Mouse (Mus musculus): ENCODE results near the gene Fgfr2.

The Fgfr2 gene

DNA sequence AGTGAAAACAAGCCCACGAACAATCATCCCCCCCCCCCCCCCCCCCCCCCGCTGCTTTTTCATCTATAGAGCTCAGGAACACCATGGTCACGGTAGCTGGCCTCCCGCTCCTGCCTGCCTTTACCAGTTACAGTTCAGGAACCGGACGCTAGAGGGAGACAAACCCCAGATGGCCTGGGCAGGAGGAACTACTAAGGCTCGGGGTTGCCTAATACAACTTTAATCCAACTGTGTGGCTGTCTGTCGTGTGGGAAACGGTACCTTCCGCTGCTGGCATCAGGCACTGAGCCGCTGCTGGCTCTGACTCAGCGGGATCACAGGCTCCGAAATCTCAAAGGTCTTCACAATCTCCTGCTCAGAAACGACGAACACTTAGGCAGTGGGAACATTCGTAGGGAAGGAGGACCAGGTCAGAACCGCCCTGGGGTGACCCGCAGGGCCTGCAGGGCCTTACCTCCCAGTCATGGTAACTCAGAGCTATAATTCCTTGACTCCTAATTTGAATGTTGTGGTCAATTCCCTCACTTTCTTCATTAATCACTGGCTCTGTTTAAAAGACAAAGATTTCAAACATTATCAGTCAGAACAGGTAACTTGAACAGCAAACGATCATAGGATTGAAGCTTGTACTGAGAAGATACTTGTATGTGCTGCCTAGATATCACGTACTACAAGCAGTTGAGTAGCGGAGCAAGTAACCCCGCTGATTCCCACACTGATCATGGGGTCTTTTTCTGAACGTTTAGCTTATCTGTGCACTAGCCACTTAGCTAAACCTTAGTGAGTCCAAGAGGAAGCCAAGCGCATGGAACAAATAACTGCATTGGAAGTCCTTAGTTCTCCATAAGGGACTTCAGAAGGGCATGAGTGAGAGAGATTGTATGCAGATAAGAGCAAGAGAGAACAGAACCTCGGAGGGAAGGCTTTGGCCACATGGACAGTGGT is 2589.6 kb downstream of the Fgfr2 start:
- in situ Hi-C loops (cut with MboI; ENCODE audit: unreplicated experiment in 2 of 2) = loop anchor here (5.0 to 25.0 kb wide), 4 partner anchors 229 to 1029 kb away; partner anchors contain the start of genes 2310057M21Rik (in 1 of the 2), Bub3 (in 1 of the 2), Plekha1 (in 1 of the 2) and Pstk (in 1 of the 2)

DNA sequence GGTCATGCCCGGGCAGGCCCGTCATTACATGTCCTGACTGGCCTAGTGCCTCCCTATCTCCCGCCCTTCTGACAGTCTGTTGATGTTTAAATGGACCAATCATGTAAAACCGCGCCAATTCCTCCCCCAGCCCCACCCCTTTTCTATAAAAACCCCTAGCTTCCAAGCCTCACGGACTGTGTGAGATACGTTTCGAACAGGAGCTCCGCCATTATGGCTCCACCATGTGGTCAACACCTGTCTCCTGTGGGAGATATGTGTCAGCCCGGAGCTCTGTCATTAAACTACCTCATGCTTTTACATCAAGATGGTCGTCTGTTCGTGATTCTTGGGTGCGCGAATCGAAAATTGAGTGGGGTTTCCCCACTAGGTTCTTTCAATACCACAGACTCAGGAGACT is 2592.0 kb downstream of the Fgfr2 start:
- in situ Hi-C loops (cut with MboI; ENCODE audit: unreplicated experiment in 2 of 2) = loop anchor here (5.0 to 25.0 kb wide), 4 partner anchors 231 to 1031 kb away; partner anchors contain the start of genes 2310057M21Rik (in 1 of the 2), Bub3 (in 1 of the 2), Plekha1 (in 1 of the 2) and Pstk (in 1 of the 2)

DNA sequence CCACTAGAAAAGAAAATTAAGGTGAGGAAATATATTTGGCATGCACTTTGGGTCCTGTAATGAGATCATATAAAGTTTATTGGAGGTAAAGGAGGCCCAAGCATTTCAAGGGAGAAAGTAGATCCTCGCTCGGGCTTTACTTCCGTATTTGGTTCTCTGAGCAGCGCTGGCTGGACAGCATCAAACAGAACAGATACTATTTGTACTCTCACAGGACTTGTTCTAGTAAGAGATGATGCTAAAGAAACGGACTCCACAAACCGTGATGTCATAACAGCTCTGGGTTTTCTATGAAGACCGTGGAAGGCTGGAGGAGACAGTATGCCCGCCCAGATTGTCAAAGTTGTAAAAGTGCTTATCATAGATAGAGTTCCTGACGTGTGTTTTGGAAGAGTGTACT is 2595.8 kb downstream of the Fgfr2 start:
- in situ Hi-C loops (cut with MboI; ENCODE audit: unreplicated experiment in 2 of 2) = loop anchor here (10.0 to 25.0 kb wide), 4 partner anchors 335 to 1035 kb away; partner anchors contain the start of genes 2310057M21Rik (in 1 of the 2), Bub3 (in 1 of the 2), Plekha1 (in 1 of the 2) and Pstk (in 1 of the 2)

DNA sequence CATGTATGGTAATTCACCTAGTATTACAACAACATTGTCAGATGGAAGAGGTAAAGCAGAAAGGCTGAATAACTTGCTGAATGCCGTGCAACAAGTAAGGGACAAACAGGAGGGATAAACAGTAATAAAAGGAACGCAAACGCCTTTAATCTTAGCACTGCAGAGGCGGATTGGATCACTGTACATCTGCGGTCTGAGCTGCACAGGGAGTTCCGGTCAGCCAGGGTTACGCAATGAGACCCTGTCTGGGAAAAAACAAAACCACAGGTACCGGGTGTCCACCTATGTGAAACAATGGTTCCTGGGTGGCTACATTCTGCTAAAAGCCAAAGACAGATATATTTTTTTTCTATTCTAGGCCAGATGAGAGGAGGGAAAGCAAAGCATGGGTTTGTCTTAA is 2599.7 kb downstream of the Fgfr2 start:
- in situ Hi-C loops (cut with MboI; ENCODE audit: unreplicated experiment in 2 of 2) = loop anchor here in 1 of 2 experiments (10.0 to 25.0 kb wide), 2 partner anchors 1031 to 1689 kb away; no protein-coding TSS in a partner anchor

DNA sequence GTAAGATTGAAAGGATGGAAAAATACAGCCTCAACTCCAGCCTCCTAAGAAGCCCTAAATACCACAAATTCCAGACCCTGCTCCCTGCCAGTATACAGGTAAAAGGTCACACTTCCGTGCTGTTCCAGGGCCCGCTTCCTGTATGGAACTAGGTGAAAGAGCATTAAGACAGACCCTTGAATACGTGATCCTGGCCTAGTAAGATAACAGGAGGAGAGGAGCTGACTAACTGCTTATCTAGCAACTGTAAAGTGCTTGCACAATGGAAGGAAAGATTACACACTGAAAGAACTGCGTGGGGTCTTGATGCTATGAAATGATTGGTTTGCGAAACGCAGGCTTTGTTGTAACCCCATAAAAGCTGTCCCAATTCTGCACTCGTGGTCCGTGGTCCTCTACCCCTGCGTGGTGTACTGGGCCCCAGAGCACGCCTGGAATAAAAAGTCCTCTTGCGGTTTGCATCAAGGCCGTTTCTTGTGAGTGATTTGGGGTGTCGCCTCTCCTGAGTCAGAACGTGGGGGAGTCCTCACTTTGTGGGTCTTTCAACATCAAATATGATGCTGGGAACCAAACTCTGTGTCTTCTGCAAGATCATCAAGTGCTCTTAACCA is 2602.2 kb downstream of the Fgfr2 start:
- in situ Hi-C loops (cut with MboI; ENCODE audit: unreplicated experiment in 2 of 2) = loop anchor here in 1 of 2 experiments (10.0 to 25.0 kb wide), 2 partner anchors 1034 to 1691 kb away; no protein-coding TSS in a partner anchor

DNA sequence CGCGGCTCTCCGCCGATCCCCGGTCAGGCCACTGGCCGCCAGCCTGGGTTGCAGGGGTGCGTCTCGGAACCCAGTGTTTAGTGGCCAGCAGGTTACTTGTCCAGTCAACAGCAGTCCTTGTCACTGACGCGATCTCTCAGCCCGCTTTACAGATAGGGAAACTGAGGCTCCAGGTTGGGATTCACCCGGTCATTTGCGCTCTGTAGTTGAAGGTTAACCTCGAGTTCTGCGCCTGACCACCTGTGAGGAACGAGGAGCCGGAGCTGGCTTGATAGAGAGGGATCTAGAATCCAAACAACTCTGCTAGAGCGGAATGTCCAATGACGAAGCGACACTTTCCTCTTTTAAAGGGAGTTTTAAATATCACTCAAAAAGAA is 2603.1 kb downstream of the Fgfr2 start, which contains the start of gene Ate1:
Gene Ate1, minus strand, starts transcription at position 321 of the 377 bp plus-strand sequence.
- in situ Hi-C loops (cut with MboI; ENCODE audit: unreplicated experiment in 2 of 2) = loop anchor here in 1 of 2 experiments (10.0 to 25.0 kb wide), 2 partner anchors 1035 to 1692 kb away; no protein-coding TSS in a partner anchor

DNA sequence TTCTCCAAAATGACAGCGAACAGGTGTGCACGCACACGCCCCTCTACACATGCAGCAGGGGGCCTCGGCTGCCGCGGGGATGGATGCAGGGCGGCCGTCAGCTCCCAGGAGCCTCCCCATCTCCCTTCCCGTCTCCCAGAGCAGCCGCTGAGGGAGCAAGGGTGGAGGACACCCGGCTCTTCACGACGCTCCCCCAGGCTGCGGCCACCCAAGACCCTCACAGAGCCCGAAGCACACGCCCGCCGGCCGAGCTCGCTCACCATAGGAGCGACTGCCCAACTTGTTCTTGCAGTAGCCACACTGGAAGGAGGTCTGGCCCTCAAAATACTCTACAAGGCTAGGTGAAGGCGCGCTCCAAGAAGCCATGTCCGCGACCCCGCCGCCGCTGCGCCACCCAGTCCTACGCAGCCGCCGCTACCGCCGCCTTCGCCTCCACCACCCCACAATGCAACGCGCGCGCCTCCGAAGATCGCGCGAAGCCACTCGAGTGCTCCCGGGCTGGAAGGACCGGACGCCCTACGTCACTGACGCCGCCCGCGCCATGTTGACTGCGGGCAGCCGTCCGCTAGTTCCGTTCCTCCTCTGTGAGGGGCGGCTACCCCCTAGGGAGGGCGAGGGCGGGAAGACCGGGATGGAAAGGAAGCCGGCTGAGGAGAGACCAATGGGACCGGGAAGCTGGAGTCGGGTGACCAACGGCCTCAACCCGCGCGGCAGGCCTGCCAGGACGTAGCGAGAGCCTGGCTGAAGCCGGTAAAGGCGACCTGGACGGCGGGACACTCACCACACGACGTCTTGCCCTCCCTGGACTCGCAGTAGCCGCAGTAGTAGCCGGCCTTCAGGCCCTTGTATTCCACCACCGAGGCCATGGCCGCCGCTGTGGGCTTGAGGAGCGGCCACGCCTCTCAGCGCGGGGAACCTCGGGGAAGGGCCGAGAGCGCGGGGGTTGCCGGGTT is 2603.8 kb downstream of the Fgfr2 start:
- in situ Hi-C loops (cut with MboI; ENCODE audit: unreplicated experiment in 2 of 2) = loop anchor here in 1 of 2 experiments (10.0 to 25.0 kb wide), 3 partner anchors 845 to 1693 kb away; partner anchors contain the start of gene 2310057M21Rik

DNA sequence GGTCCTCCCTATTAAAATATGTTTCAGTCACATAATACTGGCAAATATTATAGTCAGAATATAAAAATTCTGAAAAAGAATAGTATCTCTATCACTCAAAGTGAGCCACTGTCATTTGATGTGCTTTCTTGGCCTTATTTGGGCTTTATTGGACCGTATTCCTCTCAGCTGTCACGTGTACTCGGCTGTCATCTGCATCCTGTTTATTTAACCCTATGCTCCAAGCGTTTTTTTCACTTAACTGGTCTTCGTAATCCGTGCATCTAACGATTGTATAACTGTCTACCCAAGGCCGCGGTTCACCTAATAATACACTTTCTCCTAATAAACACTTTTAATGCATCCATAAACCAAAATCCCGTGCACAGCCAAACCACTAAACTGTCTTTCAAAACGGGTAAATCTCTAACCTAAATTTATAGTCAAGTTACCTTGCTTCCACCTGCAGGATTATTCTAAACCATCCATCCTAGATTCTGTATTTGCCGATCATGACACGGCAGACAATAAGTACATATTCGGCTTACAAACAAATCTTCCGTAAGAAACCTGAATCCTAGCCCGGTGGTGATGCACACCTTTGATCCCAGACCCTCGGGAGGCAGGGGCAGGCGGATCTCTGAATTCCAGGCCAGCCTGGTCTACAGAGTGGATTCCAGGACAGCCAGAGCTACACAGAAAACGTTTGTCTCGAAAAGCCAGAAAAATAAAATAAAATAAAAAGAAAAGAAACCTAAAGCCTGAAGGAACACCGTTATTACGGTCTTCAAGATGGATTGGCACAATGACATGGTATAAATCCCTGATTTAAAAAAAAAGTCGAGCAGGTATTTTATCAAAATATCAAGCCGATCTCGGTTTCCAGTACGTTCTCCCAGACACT is 2604.7 kb downstream of the Fgfr2 start:
- in situ Hi-C loops (cut with MboI; ENCODE audit: unreplicated experiment in 2 of 2) = loop anchor here in 1 of 2 experiments (10.0 to 25.0 kb wide), 2 partner anchors 846 to 1694 kb away; partner anchors contain the start of gene 2310057M21Rik

DNA sequence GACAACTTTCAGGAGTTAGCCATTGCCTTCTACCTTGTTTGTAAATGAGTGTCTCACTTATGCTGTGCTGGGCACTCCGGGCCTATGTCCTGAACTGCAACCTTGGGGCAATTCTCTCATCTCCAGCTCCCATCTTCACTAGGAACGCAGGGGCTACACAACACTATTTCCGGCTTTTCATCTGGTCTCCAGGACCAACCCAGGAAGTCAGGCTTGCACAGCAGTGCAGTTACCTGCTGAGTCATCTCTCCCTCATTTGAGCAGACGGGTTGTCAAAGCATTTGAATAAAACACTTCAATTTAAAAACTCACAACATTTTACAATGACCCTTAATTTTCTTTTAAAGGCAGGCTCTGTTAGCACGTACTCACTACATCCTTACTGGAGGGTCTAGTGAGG is 2612.9 kb downstream of the Fgfr2 start:
- in situ Hi-C loops (cut with MboI; ENCODE audit: unreplicated experiment in 2 of 2) = loop anchor here in 1 of 2 experiments (10.0 to 25.0 kb wide), 2 partner anchors 855 to 1702 kb away; partner anchors contain the start of gene 2310057M21Rik

DNA sequence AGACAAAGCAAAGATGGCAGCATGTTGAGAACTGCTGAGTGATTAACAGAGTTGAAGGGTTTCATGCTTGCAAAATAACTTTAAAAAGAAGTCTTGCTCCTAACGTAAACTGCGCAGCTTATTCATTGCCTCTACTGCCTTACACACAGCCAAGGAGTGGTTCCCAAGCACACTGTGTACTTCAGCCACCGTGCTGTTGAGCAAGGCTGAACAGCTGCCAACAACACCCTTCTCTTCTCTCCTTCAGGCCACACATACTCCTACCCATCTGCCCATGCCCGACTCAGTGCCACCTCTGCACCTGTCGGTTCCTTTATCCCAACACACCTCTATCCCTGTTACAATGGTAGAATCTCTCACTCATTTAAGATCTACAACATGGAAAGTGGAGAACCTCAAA is 2620.1 kb downstream of the Fgfr2 start:
- in situ Hi-C loops (cut with MboI; ENCODE audit: unreplicated experiment in 2 of 2) = loop anchor here in 1 of 2 experiments (25.0 kb wide), 1 partner anchor 1709 kb away; no protein-coding TSS in a partner anchor

DNA sequence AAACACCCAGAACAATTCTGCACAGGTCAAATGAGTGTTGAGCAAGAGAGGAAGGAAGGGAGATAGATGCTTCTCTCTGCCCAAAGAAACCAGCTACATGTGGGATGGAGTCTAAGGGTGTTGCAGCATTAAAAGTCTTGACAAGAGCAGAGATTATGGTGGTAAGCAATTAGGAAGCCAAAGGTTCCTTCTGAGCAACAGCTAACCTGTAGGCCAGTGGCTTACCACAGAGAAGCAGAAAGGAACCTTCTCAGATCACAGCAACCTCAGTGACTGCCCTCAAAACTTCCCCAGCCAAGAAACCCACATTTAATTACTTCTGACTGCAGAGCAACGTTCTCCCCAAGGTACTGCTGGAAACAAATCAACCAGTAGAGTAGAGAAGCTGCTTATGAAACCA is 2621.7 kb downstream of the Fgfr2 start:
- in situ Hi-C loops (cut with MboI; ENCODE audit: unreplicated experiment in 2 of 2) = loop anchor here in 1 of 2 experiments (25.0 kb wide), 1 partner anchor 1711 kb away; no protein-coding TSS in a partner anchor

DNA sequence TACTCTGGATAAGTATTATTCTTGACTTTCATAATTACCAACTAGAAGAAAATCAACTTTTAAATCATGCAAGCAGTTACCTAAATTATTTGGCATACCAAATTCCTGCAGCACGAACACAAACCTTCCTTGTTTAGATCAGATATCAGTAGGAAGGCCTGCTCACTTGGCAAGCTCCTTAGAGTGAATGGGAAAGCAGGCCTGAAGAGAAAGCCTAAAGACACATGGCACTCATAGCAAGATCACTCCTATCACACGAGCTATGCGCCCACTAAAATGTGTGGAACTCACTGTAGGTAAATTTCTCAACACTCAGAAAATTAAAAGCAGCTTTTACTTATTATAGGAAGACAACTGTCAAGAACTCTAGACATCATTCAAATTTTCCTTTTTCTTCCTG is 2629.8 kb downstream of the Fgfr2 start:
- in situ Hi-C loops (cut with MboI; ENCODE audit: unreplicated experiment in 2 of 2) = loop anchor here in 1 of 2 experiments (25.0 kb wide), 1 partner anchor 1731 kb away; no protein-coding TSS in a partner anchor

DNA sequence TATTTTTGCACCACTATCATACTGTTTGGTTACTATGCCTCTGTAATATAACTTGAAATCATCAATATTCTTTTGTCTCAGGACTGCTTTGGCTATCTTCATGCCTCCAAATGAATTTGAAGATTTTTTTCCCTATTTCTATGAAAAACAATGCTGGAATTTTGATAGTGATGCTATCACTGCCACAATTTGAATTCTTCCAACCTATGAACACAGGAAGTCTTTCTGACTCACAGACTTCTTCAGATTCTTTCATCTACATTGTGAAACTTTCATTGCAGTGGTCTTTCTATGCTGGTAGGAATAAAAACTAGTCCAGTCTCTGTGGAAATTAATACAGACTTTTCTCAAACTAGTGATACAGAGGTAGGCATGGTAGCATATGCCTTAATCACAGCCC is 2631.1 kb downstream of the Fgfr2 start:
- in situ Hi-C loops (cut with MboI; ENCODE audit: unreplicated experiment in 2 of 2) = loop anchor here in 1 of 2 experiments (25.0 kb wide), 1 partner anchor 1730 kb away; no protein-coding TSS in a partner anchor

DNA sequence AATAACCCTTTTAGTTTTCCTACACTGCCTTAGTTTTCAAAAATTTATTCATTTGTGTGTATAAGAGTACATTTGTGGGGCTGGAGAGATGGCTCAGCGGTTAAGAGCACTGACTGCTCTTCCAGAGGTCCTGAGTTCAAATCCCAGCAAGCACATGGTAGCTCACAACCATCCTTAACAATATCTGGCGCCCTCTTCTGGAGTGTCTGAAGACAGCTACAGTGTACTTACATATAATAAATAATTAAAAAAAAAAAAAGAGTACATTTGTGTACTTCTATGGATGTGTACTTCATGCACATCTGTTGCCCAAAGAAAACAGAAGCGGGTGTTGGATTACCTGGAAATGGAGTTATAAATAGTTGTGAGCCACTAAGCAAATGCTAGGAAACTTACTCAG is 2644.1 kb downstream of the Fgfr2 start:
- in situ Hi-C loops (cut with MboI; ENCODE audit: unreplicated experiment in 2 of 2) = loop anchor here (5.0 to 25.0 kb wide), 3 partner anchors 827 to 1717 kb away; no protein-coding TSS in a partner anchor

DNA sequence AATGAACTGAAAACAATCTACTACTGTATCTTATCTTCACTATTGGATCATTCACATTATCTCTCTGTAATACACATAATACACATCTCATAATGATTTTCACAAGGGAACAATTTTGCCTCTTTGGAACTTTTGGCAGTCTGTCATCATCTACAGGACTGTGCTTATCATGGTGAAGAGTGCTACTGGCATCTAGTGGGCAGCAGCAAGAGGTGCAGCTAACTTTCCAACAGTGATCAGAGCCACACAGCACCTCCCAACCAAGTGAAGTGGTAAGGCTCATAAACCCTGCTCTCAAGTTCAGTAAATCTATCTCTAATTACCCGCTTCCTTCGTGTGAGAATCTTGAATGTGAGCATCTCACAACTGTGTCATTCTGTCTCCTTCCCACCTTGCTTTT is 2647.2 kb downstream of the Fgfr2 start:
- in situ Hi-C loops (cut with MboI; ENCODE audit: unreplicated experiment in 2 of 2) = loop anchor here (5.0 to 25.0 kb wide), 3 partner anchors 824 to 1714 kb away; no protein-coding TSS in a partner anchor

DNA sequence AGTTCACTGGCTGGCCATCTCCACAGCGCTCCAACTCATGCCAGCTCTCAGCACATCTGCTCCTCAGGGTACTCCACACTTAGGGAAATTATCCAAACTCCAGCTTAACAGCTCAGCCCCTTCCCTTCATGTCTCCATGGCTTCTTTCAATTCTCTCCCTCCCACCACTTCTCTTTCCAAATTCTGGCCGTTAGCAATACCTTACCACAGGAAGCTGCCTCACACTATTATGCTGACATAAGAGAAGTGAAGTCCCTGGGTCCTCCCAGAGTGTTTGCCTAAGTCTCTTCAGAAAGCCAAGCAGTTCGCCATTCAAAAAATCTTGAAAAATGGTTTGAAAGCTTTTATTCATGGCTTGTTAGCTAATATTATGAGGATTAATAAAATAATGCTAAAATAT is 2649.3 kb downstream of the Fgfr2 start:
- in situ Hi-C loops (cut with MboI; ENCODE audit: unreplicated experiment in 2 of 2) = no loop called here

DNA sequence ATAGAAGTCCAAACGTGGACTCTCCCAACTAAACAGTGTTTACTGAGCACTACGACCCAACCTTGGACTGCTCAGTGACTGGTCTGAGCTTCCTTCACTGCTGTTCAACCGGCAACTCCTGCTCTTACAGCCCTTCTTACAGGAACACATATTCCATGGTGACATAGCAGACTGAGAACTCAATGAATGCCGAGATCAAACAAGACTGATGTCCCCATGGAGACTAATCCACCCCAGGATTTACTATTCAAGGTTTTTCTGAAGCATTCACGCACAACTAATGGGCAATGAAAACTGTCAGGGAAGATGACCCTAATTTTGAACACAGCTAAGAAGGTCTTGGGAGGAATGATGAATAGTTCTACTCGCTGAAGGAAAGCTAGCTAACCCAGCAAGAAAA is 2650.5 kb downstream of the Fgfr2 start:
- in situ Hi-C loops (cut with MboI; ENCODE audit: unreplicated experiment in 2 of 2) = no loop called here

DNA sequence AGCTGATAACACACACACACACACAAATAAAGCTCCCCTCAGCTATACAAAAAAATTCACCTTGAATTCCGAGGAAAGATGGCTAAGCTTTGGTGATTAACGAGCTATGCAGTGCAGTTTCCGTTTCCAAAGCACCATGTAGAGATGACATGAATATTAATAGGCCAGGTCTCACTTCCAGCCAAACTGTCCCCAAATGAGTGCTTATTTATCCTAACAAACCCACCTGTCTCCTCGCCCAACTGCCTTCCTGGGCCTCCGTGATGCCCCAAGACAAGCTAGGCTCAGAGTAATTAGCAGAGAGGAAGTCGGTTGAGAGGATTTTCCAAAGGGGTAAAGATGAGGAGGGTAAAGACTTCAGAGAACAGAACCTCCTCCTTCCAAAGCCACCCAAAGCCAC is 2652.1 kb downstream of the Fgfr2 start:
- in situ Hi-C loops (cut with MboI; ENCODE audit: unreplicated experiment in 2 of 2) = no loop called here
